Mouse (Mus musculus) neural tube, embryonic 12.5 days (tissue): Measurements from ENCODE around the gene Ampd3. TPM values are rescaled to one million over a fixed set of nuclear protein-coding genes. Genes with fewer than 3 reads are reported as not detected.

Source experiments
- ATAC-seq: fragments of 200-750 bp; cut with Nextera tagmentation; 2 replicates; pipeline ENCODE4 v1.8.0; 2017; ENCODE audit warnings: low read depth, mild to moderate bottlenecking, moderate TSS enrichment, moderate library complexity; ENCODE audit not compliant: low FRiP score
- H3K27ac ChIP-seq: fragments of 300-500 bp; sonication (generic); 2 replicates; pipeline ENCODE4 v1.5.1; 2016
- H3K27me3 ChIP-seq: fragments of 300-500 bp; sonication (generic); replicated peaks from 2 replicates; pipeline ENCODE4 v1.6.1; 2016; ENCODE audit warnings: mild to moderate bottlenecking
- H3K36me3 ChIP-seq: fragments of 300-500 bp; sonication (generic); 2 replicates; pipeline ENCODE4 v1.6.1; 2016; ENCODE audit warnings: mild to moderate bottlenecking
- H3K4me1 ChIP-seq: fragments of 300-500 bp; sonication (generic); 2 replicates; pipeline ENCODE4 v1.6.1; 2016
- H3K4me2 ChIP-seq: fragments of 300-500 bp; sonication (generic); replicated peaks from 2 replicates; pipeline ENCODE4 v1.6.1; 2016; ENCODE audit warnings: mild to moderate bottlenecking
- H3K4me3 ChIP-seq: fragments of 300-500 bp; sonication (generic); 2 replicates; pipeline ENCODE4 v1.5.1; 2016
- H3K9ac ChIP-seq: fragments of 300-500 bp; sonication (generic); 2 replicates; pipeline ENCODE4 v1.6.1; 2016; ENCODE audit warnings: mild to moderate bottlenecking
- H3K9me3 ChIP-seq: fragments of 300-500 bp; sonication (generic); 2 replicates; pipeline ENCODE4 v1.6.1; 2016; ENCODE audit warnings: mild to moderate bottlenecking
- WGBS: fragments of 180-500 bp; shearing (Covaris S2); methylation state at CpG from one replicate; pipeline ENCODE4 v1.1.7; 2016; 5-methylcytosine and 5-hydroxymethylcytosine counted together
- polyA plus RNA-seq: library from polyadenylated mRNA; unstranded; fragments of >200 nt; fragmentation: Nextera tagmentation; extraction: Ambion mirVana; gene quantifications from 2 replicates; pipeline ENCODE4 v1.2.1, GENCODE M21; 2016

Ampd3 gene
- polyA plus RNA-seq, 1 experiment from 2014 or later, result 3.1 TPM

- H3K9me3 ChIP-seq, result no peaks in the 10 kb centered on the region
- no peak overlapping the region for H3K4me2 ChIP-seq
- peaks cover 17% of the 10 kb centered on the region for H3K36me3 ChIP-seq
- no peaks in the 10 kb centered on the region for H3K27me3 ChIP-seq
- no peak overlapping the region for H3K4me3 ChIP-seq
- H3K27ac ChIP-seq, result no peak overlapping the region
- ATAC-seq, result no peak
- 84% methylated on average over 4 of the region's 4 CpGs for WGBS
- H3K4me1 ChIP-seq, result peaks cover 5% of the 10 kb centered on the region; the same call in 1 of the 2 replicates
- no peak overlapping the region for H3K9ac ChIP-seq
Measured at GRCm38 (mm10) chr7:110823593-110823992, 55.6 kb downstream of the Ampd3 start.

DNA sequence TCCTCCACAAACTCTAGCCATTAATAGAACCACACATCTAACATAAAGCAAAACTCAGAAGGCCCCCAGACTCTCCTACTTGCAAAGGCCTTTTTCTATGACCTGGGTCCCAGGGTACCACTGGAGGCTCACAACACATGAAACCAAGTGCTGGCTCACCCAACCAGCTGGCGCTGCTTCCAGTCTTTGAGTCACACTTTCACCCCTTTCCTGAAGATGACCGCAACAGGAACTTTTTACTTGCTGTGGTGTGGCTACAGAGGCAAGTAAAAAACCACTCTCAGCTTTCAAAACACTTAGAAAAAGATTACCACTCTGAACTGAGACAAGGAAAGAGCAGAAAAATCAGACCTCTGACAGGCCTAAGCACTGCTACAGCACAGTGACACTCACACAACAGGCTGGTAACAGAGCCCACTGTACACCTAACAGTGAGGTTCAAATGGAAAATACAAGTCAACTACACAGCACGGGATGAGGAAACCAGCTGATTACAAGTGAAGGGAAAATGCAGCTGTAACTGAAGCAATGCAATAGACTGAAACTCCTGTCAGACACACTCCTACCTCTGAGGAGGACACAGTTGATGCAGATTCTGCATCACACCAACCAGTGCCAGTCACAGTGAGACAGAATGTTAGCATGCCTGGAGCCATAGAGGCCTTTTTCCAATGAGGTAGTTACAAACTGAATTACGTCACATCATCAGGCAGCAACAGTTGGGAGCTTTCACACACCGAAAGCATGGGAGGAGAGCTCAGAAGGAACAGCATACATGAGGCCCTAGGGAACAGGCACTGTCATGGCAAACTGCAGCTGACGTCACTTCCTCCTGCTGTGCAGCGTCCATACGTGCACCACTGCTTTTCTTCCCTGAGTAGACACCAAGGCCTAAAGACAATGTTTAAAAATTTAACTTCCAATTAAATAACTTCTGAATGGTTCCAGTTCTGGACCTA, 56.3 kb downstream of the Ampd3 start:
- Histone ChIP-seq H3K4me1 (peaks cover 5% of the 10 kb centered on the region; the same call in 1 of the 2 replicates), H3K9me3 (no peaks in the 10 kb centered on the region), H3K4me3 (no peak overlapping the region), H3K36me3 (peaks cover 23% of the 10 kb centered on the region), H3K4me2 (no peak overlapping the region), H3K27ac (no peak overlapping the region), H3K9ac (no peak overlapping the region), H3K27me3 (no peaks in the 10 kb centered on the region)
- no peak for ATAC-seq
- WGBS, result 87% methylated on average over 8 of the region's 8 CpGs

GRCm38 (mm10) chr7:110833024-110833423, 65.0 kb downstream of the Ampd3 start:
- H3K4me1 ChIP-seq, result no peaks in the 10 kb centered on the region
- H3K9me3 ChIP-seq, result no peaks in the 10 kb centered on the region
- 97% methylated on average over 1 of the region's 1 CpGs for WGBS
- no peak for ATAC-seq
- peaks cover 13% of the 10 kb centered on the region; the same call in 1 of the 2 replicates for H3K36me3 ChIP-seq
- H3K4me3 ChIP-seq, result no peak overlapping the region
- H3K27ac ChIP-seq, result no peak overlapping the region
- H3K4me2 ChIP-seq, result no peak overlapping the region
- no peaks in the 10 kb centered on the region for H3K27me3 ChIP-seq
- no peak overlapping the region for H3K9ac ChIP-seq

DNA sequence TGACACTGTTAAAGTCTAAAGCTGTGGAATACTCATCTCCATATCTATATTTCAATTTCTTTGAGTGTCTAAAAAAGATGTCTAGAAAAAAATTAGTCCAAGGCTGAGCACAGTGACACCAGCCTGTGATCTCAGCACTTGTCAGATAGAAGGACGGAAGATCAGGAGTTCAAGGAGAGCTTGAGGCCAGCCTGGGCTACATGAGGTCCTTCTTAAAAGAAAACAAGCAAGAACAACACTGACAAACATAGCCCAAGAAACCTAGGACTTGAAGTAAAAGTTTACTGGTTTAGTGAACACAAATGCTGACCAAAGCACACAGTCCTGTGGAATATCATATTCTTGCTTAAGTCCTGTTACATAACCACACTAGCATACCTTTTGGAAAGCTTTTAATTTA, 66.0 kb downstream of the Ampd3 start:
- H3K36me3 ChIP-seq, result peaks cover 10% of the 10 kb centered on the region; the same call in 1 of the 2 replicates
- H3K27me3 ChIP-seq, result no peaks in the 10 kb centered on the region
- H3K4me2 ChIP-seq, result no peak overlapping the region
- H3K9ac ChIP-seq, result no peak overlapping the region
- WGBS, result 91% methylated on average over 1 of the region's 1 CpGs
- no peak overlapping the region for H3K27ac ChIP-seq
- no peak for ATAC-seq
- H3K9me3 ChIP-seq, result no peaks in the 10 kb centered on the region
- H3K4me1 ChIP-seq, result no peaks in the 10 kb centered on the region
- no peak overlapping the region for H3K4me3 ChIP-seq

DNA sequence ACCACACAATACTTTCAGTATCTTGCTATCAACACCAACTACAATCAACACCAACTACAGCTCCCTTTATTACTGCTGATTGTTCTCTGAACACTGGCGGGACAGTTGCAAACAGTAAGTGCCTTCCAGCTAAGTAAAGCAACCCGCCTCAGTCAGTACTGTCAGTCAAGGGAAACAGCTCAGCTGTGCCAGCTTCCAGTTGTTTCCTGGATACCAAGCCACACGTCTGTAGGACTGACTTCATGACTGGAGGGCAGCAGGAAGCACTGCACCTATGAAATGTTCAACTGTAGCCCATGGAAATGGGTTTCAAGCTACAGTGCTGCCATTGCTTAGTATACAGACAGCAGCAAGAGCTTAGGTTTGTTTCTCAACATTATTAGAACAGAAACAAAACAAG, 66.5 kb downstream of the Ampd3 start:
- Histone ChIP-seq H3K27me3 (no peaks in the 10 kb centered on the region), H3K4me2 (no peak overlapping the region), H3K36me3 (peaks cover 8% of the 10 kb centered on the region; the same call in 1 of the 2 replicates), H3K9ac (no peak overlapping the region), H3K27ac (no peak overlapping the region), H3K4me1 (no peaks in the 10 kb centered on the region), H3K4me3 (no peak overlapping the region), H3K9me3 (no peaks in the 10 kb centered on the region)
- no peak for ATAC-seq
- 56% methylated on average over 3 of the region's 3 CpGs for WGBS

GRCm38 (mm10) chr7:110840332-110840731, 72.3 kb downstream of the Ampd3 start:
- WGBS, result 82% methylated on average over 4 of the region's 4 CpGs
- Histone ChIP-seq H3K9ac (no peak overlapping the region), H3K4me2 (no peak overlapping the region), H3K27ac (no peak overlapping the region), H3K27me3 (no peaks in the 10 kb centered on the region), H3K4me3 (no peak overlapping the region), H3K9me3 (no peaks in the 10 kb centered on the region), H3K4me1 (peaks cover 4% of the 10 kb centered on the region; the same call in 1 of the 2 replicates), H3K36me3 (no peaks in the 10 kb centered on the region)
- ATAC-seq, result no peak

DNA sequence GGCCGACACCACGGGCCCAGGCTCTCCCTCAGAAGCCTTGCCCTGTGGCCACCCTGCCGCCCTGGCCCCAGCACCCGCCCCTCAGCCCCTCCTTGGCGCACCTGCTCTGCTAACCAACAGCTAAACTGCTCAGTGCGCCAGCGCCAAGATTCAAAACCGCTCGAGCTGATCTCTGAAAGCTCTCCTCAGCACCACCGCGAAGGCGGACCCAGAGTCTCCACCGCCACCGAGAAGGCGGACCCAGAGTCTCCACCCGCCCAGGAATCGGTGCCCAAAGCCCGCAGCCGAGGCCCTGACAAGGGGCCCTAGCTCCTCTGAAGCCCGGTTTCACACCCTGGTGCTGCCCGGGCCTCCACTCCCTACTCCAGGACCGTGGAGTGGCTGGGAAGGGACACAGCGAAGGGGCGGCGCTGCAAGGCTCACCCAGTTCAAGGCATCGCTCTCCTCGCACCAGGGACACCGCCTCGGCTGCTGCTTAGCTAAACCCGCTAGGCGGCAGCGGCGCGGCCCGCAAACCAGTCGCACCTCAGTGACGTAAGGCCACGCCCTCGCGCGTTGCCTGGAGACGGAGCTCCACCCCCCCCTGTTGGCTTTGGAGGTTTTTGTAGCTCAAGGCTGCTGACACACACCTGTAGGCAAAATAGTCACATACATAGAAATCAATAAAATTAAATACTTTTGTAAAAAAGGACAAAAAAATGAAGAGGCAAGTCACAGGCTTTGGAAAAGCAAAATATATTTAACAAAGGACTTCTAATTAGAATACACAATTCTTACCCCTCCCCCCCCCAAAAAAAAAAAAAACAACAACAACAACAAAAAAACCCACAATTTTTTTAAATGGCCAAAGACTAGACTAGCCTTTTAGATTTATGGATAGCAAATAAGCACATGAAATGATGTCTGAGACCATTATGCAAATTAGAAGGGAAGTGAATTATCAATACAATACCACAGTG, 76.2 kb downstream of the Ampd3 start, which contains the start of gene Rnf141:
Gene Rnf141, minus strand, starts transcription at position 542 of the 959 bp plus-strand sequence.
- peak within 1 kb of the TSS; percentile 64 for H3K27ac ChIP-seq
- H3K4me2 ChIP-seq, result peak within 1 kb of the TSS; percentile 87
- peak; percentile 97 for ATAC-seq
- H3K27me3 ChIP-seq, result no peaks in the 10 kb centered on the region
- H3K4me1 ChIP-seq, result peaks cover 4% of the 10 kb centered on the region; the same call in 1 of the 2 replicates
- no peaks in the 10 kb centered on the region for H3K36me3 ChIP-seq
- peak within 1 kb of the TSS; percentile 82 for H3K9ac ChIP-seq
- H3K9me3 ChIP-seq, result no peaks in the 10 kb centered on the region
- under 1% methylated on average over 42 of the region's 42 CpGs for WGBS
- H3K4me3 ChIP-seq, result peak within 1 kb of the TSS; percentile 75

GRCm38 (mm10) chr7:110847321-110847720, 79.3 kb downstream of the Ampd3 start:
- no peaks in the 10 kb centered on the region for H3K36me3 ChIP-seq
- H3K9ac ChIP-seq, result no peak overlapping the region
- H3K4me2 ChIP-seq, result no peak overlapping the region
- H3K4me3 ChIP-seq, result no peak overlapping the region
- ATAC-seq, result no peak
- H3K27ac ChIP-seq, result no peak overlapping the region
- no peaks in the 10 kb centered on the region for H3K27me3 ChIP-seq
- H3K9me3 ChIP-seq, result no peaks in the 10 kb centered on the region
- WGBS, result 89% methylated on average over 2 of the region's 2 CpGs
- H3K4me1 ChIP-seq, result peaks cover 4% of the 10 kb centered on the region; the same call in 1 of the 2 replicates

- no peak overlapping the region for H3K4me2 ChIP-seq
- no peaks in the 10 kb centered on the region for H3K9me3 ChIP-seq
- H3K4me1 ChIP-seq, result peaks cover 2% of the 10 kb centered on the region; the same call in 1 of the 2 replicates
- H3K36me3 ChIP-seq, result no peaks in the 10 kb centered on the region
- no peak overlapping the region for H3K4me3 ChIP-seq
- H3K27me3 ChIP-seq, result no peaks in the 10 kb centered on the region
- 93% methylated on average over 1 of the region's 1 CpGs for WGBS
- H3K27ac ChIP-seq, result no peak overlapping the region
- no peak for ATAC-seq
- no peak overlapping the region for H3K9ac ChIP-seq
Measured at GRCm38 (mm10) chr7:110848371-110848770, 80.4 kb downstream of the Ampd3 start.

GRCm38 (mm10) chr7:110851541-110852203, 83.7 kb downstream of the Ampd3 start:
- 82% methylated on average over 7 of the region's 7 CpGs for WGBS

GRCm38 (mm10) chr7:110853611-110854010, 85.6 kb downstream of the Ampd3 start:
- Histone ChIP-seq H3K9ac (no peak overlapping the region), H3K36me3 (no peaks in the 10 kb centered on the region), H3K4me3 (no peak overlapping the region), H3K27ac (no peak overlapping the region), H3K9me3 (no peaks in the 10 kb centered on the region), H3K4me2 (no peak overlapping the region), H3K4me1 (no peaks in the 10 kb centered on the region), H3K27me3 (no peaks in the 10 kb centered on the region)
- no peak for ATAC-seq
- 71% methylated on average over 10 of the region's 10 CpGs for WGBS

More at GRCm38 (mm10) chr7:110851541-110852203, 83.7 kb downstream of the Ampd3 start:
- Histone ChIP-seq H3K4me1 (no peaks in the 10 kb centered on the region), H3K27ac (no peak overlapping the region), H3K9me3 (no peaks in the 10 kb centered on the region), H3K27me3 (no peaks in the 10 kb centered on the region), H3K36me3 (no peaks in the 10 kb centered on the region), H3K4me2 (no peak overlapping the region), H3K9ac (no peak overlapping the region), H3K4me3 (no peak overlapping the region)
- no peak for ATAC-seq
